Mouse (Mus musculus) spleen, postnatal 4 days (tissue): ENCODE measurements around the gene Vmn1r70.

ENCODE experiments used
- DNase-seq, 2 experiments: peaks; one replicate each; pipeline ENCODE4 v3.0.0; 2022; ENCODE audit warnings: low spot score in 2 of 2

Vmn1r70 gene

GRCm38 (mm10) chr7:10631232-10631631, at the start of gene Vmn1r70:
TSS of gene Vmn1r70 (plus strand) at chr7:10631532.
- DNase-seq = no peak

- DNase-seq = no peak
These were observed 17.8 kb upstream of the Vmn1r70 start, which contains the start of gene Vmn1r69 for GRCm38 (mm10) chr7:10613559-10613958. TSS of gene Vmn1r69 (minus strand) at chr7:10613659.
